Mouse (Mus musculus) heart, embryonic 11.5 days (tissue): Measurements from ENCODE around the gene Ajm1. TPM values are rescaled to one million over a fixed set of nuclear protein-coding genes. Genes with fewer than 3 reads are reported as not detected.
"Not testable (repeated sequence)": the region's sequence is repeated elsewhere in the genome, so short reads cannot be mapped to it uniquely, and the experiment has no call there.

Experiments
- ATAC-seq: fragments of 200-750 bp; cut with Nextera tagmentation; replicated peaks from 2 replicates; pipeline ENCODE4 v1.8.0; 2017; ENCODE audit warnings: moderate library complexity; ENCODE audit not compliant: insufficient number of reproducible peaks, low FRiP score, low TSS enrichment
- H3K27ac ChIP-seq: fragments of 300-500 bp; sonication (generic); 2 replicates; pipeline ENCODE4 v1.5.1; 2014; ENCODE audit warnings: mild to moderate bottlenecking, low read depth, low read length
- H3K27me3 ChIP-seq: fragments of 300-500 bp; sonication (generic); 2 replicates; pipeline ENCODE4 v1.6.1; 2014; ENCODE audit warnings: mild to moderate bottlenecking, low read length, mixed read lengths; ENCODE audit not compliant: control insufficient read depth, insufficient read depth
- H3K36me3 ChIP-seq: fragments of 300-500 bp; sonication (generic); 2 replicates; pipeline ENCODE4 v1.6.1; 2014; ENCODE audit warnings: mild to moderate bottlenecking, low read length, moderate library complexity, mixed read lengths; ENCODE audit not compliant: control insufficient read depth, insufficient read depth
- H3K4me1 ChIP-seq: fragments of 300-500 bp; sonication (generic); 2 replicates; pipeline ENCODE4 v1.6.1; 2014; ENCODE audit warnings: low read length; ENCODE audit not compliant: control insufficient read depth, insufficient read depth
- H3K4me2 ChIP-seq: fragments of 300-500 bp; sonication (generic); 2 replicates; pipeline ENCODE4 v1.6.1; 2014; ENCODE audit warnings: mild to moderate bottlenecking, moderate library complexity
- H3K4me3 ChIP-seq: fragments of 300-500 bp; sonication (generic); 2 replicates; pipeline ENCODE4 v1.5.1; 2014; ENCODE audit warnings: low read depth, low read length
- H3K9ac ChIP-seq: fragments of 300-500 bp; sonication (generic); 2 replicates; pipeline ENCODE4 v1.6.1; 2014; ENCODE audit warnings: mild to moderate bottlenecking, low read depth, low read length, moderate library complexity
- H3K9me3 ChIP-seq: fragments of 300-500 bp; sonication (generic); replicated peaks from 2 replicates; pipeline ENCODE4 v1.6.1; 2016; ENCODE audit warnings: low read length; ENCODE audit not compliant: control insufficient read depth
- WGBS: fragments of 180-500 bp; shearing (Covaris S2); extraction: QIAGEN DNeasy Blood & Tissue Kit; methylation state at CpG from one replicate; pipeline ENCODE4 v1.1.7; 2014; ENCODE audit not compliant: insufficient replicate concordance; 5-methylcytosine and 5-hydroxymethylcytosine counted together
- polyA plus RNA-seq: library from polyadenylated mRNA; unstranded; fragments of >200 nt; fragmentation: Nextera tagmentation; extraction: Ambion mirVana; gene quantifications from 2 replicates; pipeline ENCODE4 v1.2.1, GENCODE M21; 2014

The Ajm1 gene
- polyA plus RNA-seq, 1 experiment from 2014 or later, result 0.21 TPM

DNA sequence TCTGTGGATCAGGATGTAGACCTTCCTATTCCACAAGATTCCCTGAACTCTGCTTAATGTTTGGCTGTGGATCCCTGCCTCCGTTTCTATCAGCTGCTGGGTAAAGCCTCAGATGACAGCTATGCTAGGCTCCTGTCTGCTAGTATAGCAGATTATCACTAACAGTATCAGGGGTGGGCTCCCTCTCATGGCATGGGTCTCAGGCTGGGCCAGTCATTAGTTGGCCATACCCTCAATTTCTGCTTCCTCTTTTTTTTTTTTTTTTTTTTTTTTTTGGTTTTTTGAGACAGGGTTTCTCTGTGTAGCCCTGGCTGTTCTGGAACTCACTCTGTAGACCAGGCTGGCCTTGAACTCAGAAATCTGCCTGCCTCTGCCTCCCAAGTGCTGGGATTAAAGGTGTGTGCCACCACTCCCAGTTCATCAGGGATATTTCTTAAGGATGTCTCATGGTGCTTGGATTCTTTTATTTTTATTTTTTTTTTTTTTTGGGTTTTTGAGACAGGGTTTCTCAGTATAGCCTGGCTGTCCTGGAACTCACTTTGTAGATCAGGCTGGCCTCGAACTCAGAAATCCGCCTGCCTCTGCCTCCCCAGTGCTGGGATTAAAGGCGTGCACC lies 28.3 kb downstream of the Ajm1 start:
- not testable (repeated sequence) for H3K36me3 ChIP-seq, H3K9ac ChIP-seq, H3K4me2 ChIP-seq, H3K4me3 ChIP-seq, H3K4me1 ChIP-seq, H3K9me3 ChIP-seq, H3K27ac ChIP-seq, H3K27me3 ChIP-seq, ATAC-seq
- WGBS, result 80% methylated on average over 4 of the region's 4 CpGs

DNA sequence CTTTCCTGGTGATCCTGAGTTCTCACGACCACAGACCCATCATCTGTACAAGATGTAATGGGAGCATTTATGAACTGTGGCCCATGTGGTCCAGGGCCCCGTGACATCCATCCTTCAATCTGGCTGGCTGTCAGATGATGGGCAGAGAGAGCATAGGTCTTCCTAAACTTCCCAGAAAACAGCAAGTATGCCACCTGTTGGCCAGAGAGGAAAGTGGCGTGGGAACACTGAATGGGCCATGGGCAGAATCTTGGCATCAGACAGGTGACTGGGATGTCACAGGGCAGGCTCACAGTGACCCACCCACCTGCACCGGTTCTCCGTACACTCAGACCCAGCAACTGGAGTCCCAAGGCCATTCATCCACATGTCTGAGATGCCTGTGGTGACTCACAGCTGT lies 30.4 kb downstream of the Ajm1 start:
- no peak overlapping the region for H3K9ac ChIP-seq
- no peak overlapping the region for H3K4me2 ChIP-seq
- H3K36me3 ChIP-seq, result no peaks in the 10 kb centered on the region
- 30% methylated on average over 5 of the region's 5 CpGs for WGBS
- H3K27me3 ChIP-seq, result no peaks in the 10 kb centered on the region
- no peaks in the 10 kb centered on the region for H3K4me1 ChIP-seq
- no peak overlapping the region for H3K4me3 ChIP-seq
- no peak for ATAC-seq
- H3K27ac ChIP-seq, result no peak overlapping the region
- H3K9me3 ChIP-seq, result no peaks in the 10 kb centered on the region

DNA sequence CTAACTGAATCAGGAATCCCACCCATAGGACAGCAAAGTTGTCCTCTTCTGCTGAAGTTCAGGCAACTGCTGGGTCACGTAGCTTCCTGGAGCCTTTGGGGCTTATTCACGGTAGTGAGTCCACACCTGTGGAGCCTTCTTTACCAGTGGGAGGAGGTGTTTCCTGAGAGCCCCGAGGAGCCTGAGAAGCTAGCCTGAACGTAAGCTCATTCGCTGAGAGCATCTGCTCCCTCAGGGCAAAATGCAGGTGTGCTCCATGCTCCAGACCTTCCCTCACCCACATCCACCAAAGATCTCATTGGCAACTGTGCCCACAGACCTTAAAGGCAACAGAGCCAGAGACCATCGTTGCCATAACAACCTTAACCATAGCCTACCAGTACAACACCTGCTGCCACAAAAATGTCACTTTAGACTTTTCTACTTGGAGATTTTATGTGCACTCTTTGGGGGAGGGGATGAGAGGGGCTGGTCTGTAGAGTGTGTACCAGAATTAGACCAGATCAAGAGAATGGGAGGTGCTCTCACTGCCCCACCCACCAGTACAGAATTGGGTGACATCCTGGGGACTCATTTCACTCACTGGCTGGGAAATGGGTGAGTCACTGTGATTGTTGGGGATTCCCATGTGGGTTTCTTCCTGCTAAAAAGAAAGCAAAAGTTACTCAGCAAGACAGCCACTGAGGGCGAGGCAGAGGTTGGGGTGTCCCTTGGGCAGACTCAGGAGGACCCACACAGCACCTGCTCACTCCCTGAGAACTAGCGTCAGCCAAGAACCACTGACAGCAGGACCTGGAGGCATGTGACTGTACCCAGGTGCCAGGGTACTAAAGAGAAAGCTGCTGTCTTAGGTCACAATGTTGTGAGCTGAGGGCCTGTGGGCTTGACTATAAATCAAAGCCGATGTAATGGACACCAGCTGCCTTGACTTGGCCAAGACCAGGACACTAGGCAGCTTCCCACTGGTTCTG lies 32.3 kb downstream of the Ajm1 start:
- Histone ChIP-seq H3K9me3 (no peaks in the 10 kb centered on the region), H3K27ac (no peak overlapping the region), H3K4me2 (no peak overlapping the region), H3K4me3 (no peak overlapping the region), H3K27me3 (no peaks in the 10 kb centered on the region), H3K4me1 (peaks cover 6% of the 10 kb centered on the region; the same call in 1 of the 2 replicates), H3K36me3 (no peaks in the 10 kb centered on the region), H3K9ac (no peak overlapping the region)
- ATAC-seq, result no peak
- WGBS, result 64% methylated on average over 9 of the region's 9 CpGs

DNA sequence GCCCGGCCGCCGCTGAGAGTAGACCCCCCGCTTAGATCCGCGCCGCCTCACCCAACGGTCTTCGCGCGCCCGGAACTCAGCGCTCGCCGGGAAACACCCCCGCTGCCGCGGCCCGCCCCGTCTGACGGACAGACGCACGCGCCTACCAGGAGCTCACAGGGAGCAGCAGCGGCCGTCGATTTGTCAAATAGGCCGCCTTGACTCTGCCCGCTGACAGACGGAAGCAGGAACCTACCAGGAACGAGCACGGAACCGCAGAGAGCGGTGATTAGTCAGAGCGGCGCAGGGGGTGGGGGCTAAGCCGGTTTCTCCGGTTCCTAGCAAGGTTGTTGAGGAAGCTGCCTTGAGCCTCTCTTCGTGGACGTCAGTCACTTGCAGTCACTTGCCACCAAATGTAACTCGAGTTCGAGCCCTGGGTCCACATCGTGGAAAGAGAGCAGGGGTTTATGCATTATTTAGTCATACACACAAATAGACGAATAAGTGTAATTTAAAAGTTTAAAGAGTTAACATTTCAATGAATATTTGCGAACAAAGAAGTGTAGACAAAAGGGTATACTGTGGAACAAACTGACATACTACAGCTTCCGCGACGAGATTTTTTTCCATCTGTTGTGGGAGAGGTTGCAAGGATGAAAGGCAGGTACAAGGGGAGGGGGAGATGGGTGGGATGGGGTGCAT lies 34.6 kb downstream of the Ajm1 start, which contains the start of gene Traf2:
Traf2 (minus strand) TSS at position 130 of the 681 bp plus-strand sequence.
- Histone ChIP-seq H3K27ac (peak within 1 kb of the TSS; percentile 87), H3K36me3 (no peaks in the 10 kb centered on the region), H3K9me3 (no peaks in the 10 kb centered on the region), H3K27me3 (no peaks in the 10 kb centered on the region), H3K4me3 (peak within 1 kb of the TSS; percentile 63), H3K9ac (peak within 1 kb of the TSS; percentile 84), H3K4me2 (peak within 1 kb of the TSS; percentile 93), H3K4me1 (peaks cover 6% of the 10 kb centered on the region; the same call in 1 of the 2 replicates)
- ATAC-seq, result peak; percentile 97
- 3% methylated on average over 48 of the region's 48 CpGs for WGBS

DNA sequence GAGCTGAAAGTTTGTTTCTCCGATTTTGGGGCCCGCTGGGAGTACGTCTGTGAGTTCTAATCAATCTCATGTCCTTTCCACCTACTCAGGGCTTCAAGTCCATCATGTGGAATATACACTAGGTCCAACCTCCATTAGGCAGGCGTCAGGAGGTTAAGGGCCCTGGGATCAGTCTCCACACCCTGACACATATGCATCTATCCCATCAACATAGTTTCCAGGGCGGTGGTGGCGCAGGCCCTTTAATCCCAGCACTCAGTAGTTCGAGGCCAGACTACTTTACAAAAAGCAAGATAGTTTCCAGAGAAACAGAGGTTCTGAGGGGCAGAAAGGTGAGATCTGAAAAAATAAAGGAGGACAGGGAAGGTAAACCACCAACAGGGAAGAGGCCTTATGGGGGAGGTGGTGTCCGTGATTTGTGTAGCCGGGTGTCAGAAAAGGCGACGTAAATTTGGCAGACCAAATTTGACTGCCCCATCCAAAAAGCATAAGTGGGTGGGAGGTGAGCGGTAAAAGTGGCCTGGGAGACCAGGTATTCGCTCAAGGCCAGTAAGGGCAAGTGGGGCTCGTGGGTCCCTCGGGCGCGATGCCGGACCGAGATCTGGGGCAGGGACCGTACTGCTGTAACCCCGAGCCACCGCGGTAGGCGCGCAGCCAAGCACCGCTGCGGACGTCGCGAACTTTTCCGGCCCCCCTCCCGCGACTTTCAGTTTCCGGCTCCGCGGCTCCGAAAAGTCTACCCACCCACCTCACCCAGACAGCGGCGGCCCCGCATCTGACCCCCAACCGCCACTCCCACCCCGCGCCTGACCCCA lies 35.4 kb downstream of the Ajm1 start:
- Histone ChIP-seq H3K36me3 (no peaks in the 10 kb centered on the region), H3K9ac (peak overlapping the region; percentile 84), H3K4me1 (peaks cover 6% of the 10 kb centered on the region; the same call in 1 of the 2 replicates), H3K27me3 (no peaks in the 10 kb centered on the region), H3K27ac (peak overlapping the region; percentile 87), H3K9me3 (no peaks in the 10 kb centered on the region), H3K4me3 (peak overlapping the region; percentile 63), H3K4me2 (peak overlapping the region; percentile 93)
- WGBS, result 8% methylated on average over 43 of the region's 43 CpGs
- ATAC-seq, result peak; percentile 75

DNA sequence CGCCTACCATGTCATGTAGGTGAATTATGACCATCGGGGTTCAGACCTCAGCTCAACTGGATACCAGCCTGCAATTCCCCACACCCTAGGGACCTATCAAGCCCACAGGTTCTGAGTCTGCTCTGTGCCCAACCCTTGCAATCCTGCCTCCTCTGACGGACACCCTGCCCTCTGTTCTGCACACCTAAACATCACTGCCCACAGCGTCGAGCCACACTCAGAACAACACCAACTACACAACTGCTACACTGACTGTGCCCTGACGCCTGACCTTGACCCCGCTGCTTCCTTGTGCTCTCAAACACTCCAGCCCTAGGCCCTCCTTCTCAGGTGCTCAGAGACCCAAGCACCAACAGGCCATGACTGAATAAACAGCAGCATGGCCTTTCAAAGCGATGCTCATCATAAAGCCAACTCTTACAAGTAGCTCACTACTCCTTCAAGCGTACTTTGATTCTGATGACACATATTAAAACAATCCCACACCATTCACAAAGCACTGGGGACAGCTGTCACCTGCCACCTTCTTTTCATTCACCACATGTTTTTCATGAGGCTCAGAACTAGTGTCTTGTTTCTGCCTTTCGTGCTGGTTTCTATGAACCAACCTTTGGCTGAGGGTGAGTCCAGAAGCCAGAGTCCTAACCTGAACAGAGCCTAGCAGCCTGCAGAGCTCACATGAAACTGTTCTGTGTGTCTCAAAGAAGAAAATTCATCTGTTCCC lies 39.8 kb downstream of the Ajm1 start:
- Histone ChIP-seq H3K4me2 (no peak overlapping the region), H3K9ac (no peak overlapping the region), H3K4me3 (no peak overlapping the region), H3K27ac (no peak overlapping the region), H3K36me3 (peaks cover 2% of the 10 kb centered on the region; the same call in 1 of the 2 replicates), H3K9me3 (no peaks in the 10 kb centered on the region), H3K27me3 (no peaks in the 10 kb centered on the region), H3K4me1 (peaks cover 6% of the 10 kb centered on the region; the same call in 1 of the 2 replicates)
- no peak for ATAC-seq
- 83% methylated on average over 10 of the region's 10 CpGs for WGBS

DNA sequence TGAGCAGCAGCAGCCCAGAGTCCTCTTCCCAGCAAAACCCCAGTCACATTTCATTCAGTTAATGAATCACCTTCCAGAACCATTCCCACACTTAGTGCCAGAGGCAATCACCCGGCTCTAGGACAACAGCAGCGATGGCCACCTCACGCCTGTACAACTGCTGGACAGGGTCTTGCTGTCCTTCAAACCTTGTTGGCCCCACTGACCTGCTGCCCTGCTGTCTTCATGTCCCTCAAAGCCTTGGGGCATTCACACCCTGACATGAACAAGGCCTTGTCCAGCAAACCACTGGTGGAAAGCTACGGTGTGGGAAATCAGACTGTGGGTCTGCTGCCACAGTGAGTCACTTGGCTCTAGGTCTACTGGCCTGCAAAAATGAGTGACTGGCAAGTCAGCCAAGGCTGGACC lies 41.0 kb downstream of the Ajm1 start:
- Histone ChIP-seq H3K36me3 (peaks cover 8% of the 10 kb centered on the region), H3K9ac (no peak overlapping the region), H3K4me1 (no peaks in the 10 kb centered on the region; the same call in 1 of the 2 replicates), H3K9me3 (no peaks in the 10 kb centered on the region), H3K4me3 (no peak overlapping the region), H3K27me3 (no peaks in the 10 kb centered on the region), H3K4me2 (no peak overlapping the region), H3K27ac (no peak overlapping the region)
- 89% methylated on average over 4 of the region's 4 CpGs for WGBS
- no peak for ATAC-seq
